Mouse (Mus musculus) heart, adult 2 months (tissue): ENCODE results near the gene Mixl1.

Experiments
- CTCF ChIP-seq: fragments of 200-600 bp; IDR thresholded peaks from 2 replicates; pipeline ENCODE4 v1.8.1; 2022; ENCODE audit warnings: antibody characterized with exemption, mild to moderate bottlenecking, moderate library complexity
- POLR2A ChIP-seq: fragments of 200-500 bp; IDR thresholded peaks from 2 replicates; pipeline ENCODE4 v1.6.1; 2011; ENCODE audit warnings: mild to moderate bottlenecking, low read depth, low read length, control low read depth; ENCODE audit not compliant: insufficient read depth

DNA sequence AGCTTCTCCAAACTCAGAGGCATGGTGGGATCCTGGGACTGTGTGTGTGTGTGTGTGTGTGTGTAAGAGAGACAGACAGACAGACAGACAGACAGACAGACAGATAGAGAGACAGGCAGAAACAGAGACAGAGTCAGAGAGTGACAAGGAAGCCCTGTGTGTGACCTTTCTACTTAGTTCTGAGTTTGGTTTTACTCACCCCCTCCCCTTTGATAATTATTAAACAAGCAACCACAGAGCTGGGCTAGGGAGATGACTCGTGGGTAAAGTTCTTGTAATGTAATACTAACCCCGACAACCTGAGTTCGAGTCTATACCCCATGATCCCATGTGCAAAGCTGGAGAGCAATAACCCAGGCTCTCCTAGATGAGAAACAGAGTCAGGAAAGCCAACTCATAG lies 11.0 kb upstream of the Mixl1 start:
- TF ChIP-seq CTCF (no peak), POLR2A (no peak)
